Mouse (Mus musculus) liver, adult 2 months (tissue): ENCODE data around the gene Mrps27.

Experiments
- CTCF ChIP-seq: fragments of 200-500 bp; IDR thresholded peaks from 2 replicates; pipeline ENCODE4 v1.5.1; 2011; ENCODE audit warnings: low read depth, low read length, control low read depth
- POLR2A ChIP-seq: fragments of 200-500 bp; IDR thresholded peaks from 2 replicates; pipeline ENCODE4 v1.6.1; 2011; ENCODE audit warnings: low read length, control low read depth; ENCODE audit not compliant: insufficient read depth; ENCODE audit errors: extremely low read depth

GRCm38 (mm10) chr13:99397228-99397627 is 52.6 kb downstream of the Mrps27 start:
- TF ChIP-seq CTCF (no peak), POLR2A (no peak)
